Mouse (Mus musculus): ENCODE data around the gene Glt6d1.

DNA sequence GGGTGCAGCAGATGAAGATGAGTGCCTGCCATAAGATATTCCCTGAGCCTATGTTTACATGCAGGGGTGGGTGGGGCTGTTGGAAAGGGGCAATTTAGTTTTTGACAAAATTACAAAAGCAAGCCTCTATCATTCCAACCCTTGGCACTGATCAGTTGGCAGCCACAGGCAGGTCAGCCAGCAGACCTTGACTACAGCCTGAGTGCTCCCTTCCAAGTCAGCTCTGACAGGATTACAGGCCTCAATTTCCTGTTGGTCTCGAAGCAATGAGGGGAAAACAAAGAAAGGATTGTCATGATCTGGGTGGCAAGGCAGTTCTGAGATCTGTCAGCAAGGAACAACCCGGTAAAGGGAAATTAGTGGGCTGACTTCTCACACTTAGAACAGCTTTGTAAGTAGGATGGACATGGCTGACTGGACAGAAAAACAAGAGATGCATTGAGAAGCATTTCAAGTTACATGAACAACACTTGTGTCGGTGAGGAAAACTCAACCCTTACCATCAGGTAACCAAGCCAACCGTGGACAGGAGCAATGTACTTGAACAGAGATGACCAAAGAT, 57.5 kb downstream of the Glt6d1 start:
- TF ChIP-seq EP300 (IDR thresholded peaks at IDR 0.05; ENCODE audit: low read depth in 1 of 2, low read length in 2 of 2) (no peak), MAX (IDR thresholded peaks at IDR 0.05; ENCODE audit: low read length) (no peak), TAL1 (IDR thresholded peaks at IDR 0.05; ENCODE audit: low read length) (no peak), MAFK (IDR thresholded peaks at IDR 0.05; ENCODE audit: borderline replicate concordance, low read depth, low read length) (no peak), POLR2A (IDR thresholded peaks at IDR 0.05; ENCODE audit: control insufficient read depth in 1 of 2, insufficient read depth in 1 of 2, low read depth in 1 of 2, low read length in 2 of 2, poor library complexity in 1 of 2) (no peak), CTCF (IDR thresholded peaks at IDR 0.05 in 2 of 3, conservative IDR thresholded peaks at IDR 0.05 in 1 of 3; ENCODE audit: control insufficient read depth in 1 of 3, insufficient read depth in 1 of 3, low read depth in 2 of 3, low read length in 3 of 3, poor library complexity in 1 of 3, severe bottlenecking in 1 of 3) (no peak), ZC3H11A (IDR thresholded peaks at IDR 0.05; ENCODE audit: low read depth, low read length) (no peak), HCFC1 (IDR thresholded peaks at IDR 0.05; ENCODE audit: low read depth, low read length) (no peak)

All from MEL (cell line).